Mouse (Mus musculus) thymus, postnatal 10 days (tissue): ENCODE measurements around the gene Rabggta.

Source experiments
- DNase-seq, 2 experiments: peaks; one replicate each; pipeline ENCODE4 v3.0.0; 2021; ENCODE audit warnings: low spot score in 2 of 2

The Rabggta gene

GRCm38 (mm10) chr14:55733889-55734288 lies 11.8 kb upstream of the Rabggta start:
- DNase-seq: no peak

- DNase-seq: no peak
These were observed 8.5 kb upstream of the Rabggta start for GRCm38 (mm10) chr14:55730531-55731032.

GRCm38 (mm10) chr14:55730116-55730515 lies 8.1 kb upstream of the Rabggta start:
- DNase-seq: no peak

- no peak for DNase-seq
These were observed 6.0 kb upstream of the Rabggta start for GRCm38 (mm10) chr14:55727889-55728685.

GRCm38 (mm10) chr14:55726261-55726660 lies 4.2 kb upstream of the Rabggta start:
- DNase-seq: no peak

GRCm38 (mm10) chr14:55724411-55724871 lies 2.4 kb upstream of the Rabggta start:
- DNase-seq: peak; percentile 76 to 82

GRCm38 (mm10) chr14:55723433-55723832 lies 1.4 kb upstream of the Rabggta start:
- DNase-seq: no peak

- no peak for DNase-seq
These were observed 429 bp upstream of the Rabggta start for GRCm38 (mm10) chr14:55722438-55722945.

- no peak for DNase-seq
These were observed 987 bp downstream of the Rabggta start for GRCm38 (mm10) chr14:55721076-55721475.

GRCm38 (mm10) chr14:55720666-55721065 lies 1.4 kb downstream of the Rabggta start:
- DNase-seq: no peak

GRCm38 (mm10) chr14:55719737-55720136 lies 2.3 kb downstream of the Rabggta start:
- DNase-seq: no peak

- no peak for DNase-seq
These were observed 5.2 kb downstream of the Rabggta start for GRCm38 (mm10) chr14:55716884-55717283.

GRCm38 (mm10) chr14:55716271-55716670 lies 5.8 kb downstream of the Rabggta start:
- no peak for DNase-seq

- DNase-seq: no peak
These were observed 7.2 kb downstream of the Rabggta start for GRCm38 (mm10) chr14:55714893-55715292.

- no peak for DNase-seq
These were observed 8.3 kb downstream of the Rabggta start, which contains the start of gene Tgm1 for GRCm38 (mm10) chr14:55713729-55714122. TSS of gene Tgm1 (minus strand) at chr14:55713926.

- no peak for DNase-seq
These were observed 8.9 kb downstream of the Rabggta start for GRCm38 (mm10) chr14:55713007-55713728.

GRCm38 (mm10) chr14:55711786-55712185 lies 10.3 kb downstream of the Rabggta start:
- DNase-seq: no peak

GRCm38 (mm10) chr14:55709509-55709908 lies 12.6 kb downstream of the Rabggta start:
- no peak for DNase-seq

GRCm38 (mm10) chr14:55707397-55707796 lies 14.7 kb downstream of the Rabggta start:
- no peak for DNase-seq

- DNase-seq: no peak
These were observed 15.9 kb downstream of the Rabggta start for GRCm38 (mm10) chr14:55706051-55706600.

GRCm38 (mm10) chr14:55702761-55703160 lies 19.3 kb downstream of the Rabggta start:
- no peak for DNase-seq

- DNase-seq: no peak
These were observed 20.9 kb downstream of the Rabggta start for GRCm38 (mm10) chr14:55701131-55701530.
